Mouse (Mus musculus) T-cell, adult 2 months (primary cell): ENCODE measurements around the gene Map3k7cl.

ENCODE experiments used
- DNase-seq: peaks from one replicate; pipeline ENCODE4 v3.0.0; 2022; ENCODE audit warnings: low spot score

Gene Map3k7cl

DNA sequence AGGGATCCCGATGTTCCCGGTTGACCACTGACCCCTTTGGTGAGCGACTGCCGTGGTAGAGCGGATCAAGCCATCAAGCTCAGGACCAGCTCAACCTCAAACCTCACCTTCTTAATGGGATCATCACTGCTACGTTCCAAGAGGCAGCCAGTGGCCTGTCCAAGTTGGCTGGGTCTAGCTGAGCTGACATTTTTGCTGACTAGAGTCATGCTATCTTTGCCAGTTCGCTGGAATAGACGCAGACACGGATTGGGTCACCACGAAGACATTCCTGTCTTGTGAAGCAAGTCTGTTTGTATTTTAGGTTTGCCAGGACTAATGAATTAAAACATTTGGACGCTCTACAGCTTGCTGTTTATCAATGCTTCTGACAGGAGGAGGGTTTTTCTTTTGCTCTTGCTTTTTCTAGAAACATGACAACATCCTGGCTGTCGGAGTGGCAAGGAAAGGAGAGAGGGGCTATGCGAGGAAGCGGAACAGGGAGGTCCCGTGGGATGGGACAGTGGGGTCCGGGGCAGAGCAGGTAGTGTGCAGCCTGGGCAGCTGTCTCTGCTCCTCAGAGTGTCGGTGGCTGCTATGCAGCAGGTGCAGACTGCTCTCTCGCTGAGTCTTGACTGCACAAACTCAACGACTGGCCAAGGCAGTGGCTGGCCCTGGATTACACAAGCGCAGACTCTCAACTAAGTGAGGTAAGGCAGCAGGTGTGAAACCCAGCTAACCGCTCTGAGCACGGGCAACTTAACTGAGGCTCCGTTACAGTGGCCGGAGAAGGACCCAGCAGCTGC, at the start of gene Map3k7cl:
Gene Map3k7cl, plus strand, starts transcription at position 424 of the 785 bp plus-strand sequence.
- no peak for DNase-seq

DNA sequence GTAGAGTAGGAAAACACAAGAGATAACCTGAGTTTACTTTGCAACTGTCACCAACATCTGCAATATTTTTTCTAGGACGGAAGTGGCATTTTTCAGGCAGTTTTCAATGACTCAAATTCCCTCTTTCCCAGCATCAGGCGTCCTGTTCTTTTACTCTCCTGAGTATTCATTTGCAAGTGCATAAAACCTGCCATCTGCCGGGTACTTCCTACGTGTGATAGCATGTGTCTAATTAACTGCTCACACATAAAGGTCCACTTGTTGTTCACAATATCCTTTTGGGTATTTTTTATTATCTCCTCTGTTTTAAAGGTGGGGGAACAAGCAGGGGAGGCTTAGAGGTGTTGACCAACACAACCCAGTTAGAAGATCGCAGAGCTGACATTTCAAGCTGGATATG, 41.4 kb upstream of the Map3k7cl start:
- DNase-seq, result no peak

DNA sequence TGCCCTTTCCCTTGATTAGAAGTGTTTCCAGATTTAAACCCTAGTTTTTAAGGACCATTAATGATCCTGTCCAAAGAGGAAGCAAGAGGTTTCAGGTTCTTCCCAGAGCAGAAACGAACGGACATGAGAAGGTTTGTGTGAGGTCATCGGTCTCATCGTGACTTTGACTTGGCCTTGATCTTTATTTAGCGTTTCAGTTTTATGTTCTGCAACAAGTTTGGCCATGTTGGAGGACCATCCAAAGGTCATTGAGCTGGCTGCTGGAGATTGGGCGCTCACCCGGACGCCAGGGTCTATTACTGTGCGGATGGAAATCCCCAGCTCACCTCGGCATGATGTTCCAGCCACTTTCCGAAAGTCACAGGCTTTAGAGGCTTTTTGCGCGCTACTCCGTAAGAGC, 40.8 kb upstream of the Map3k7cl start:
- DNase-seq, result no peak

DNA sequence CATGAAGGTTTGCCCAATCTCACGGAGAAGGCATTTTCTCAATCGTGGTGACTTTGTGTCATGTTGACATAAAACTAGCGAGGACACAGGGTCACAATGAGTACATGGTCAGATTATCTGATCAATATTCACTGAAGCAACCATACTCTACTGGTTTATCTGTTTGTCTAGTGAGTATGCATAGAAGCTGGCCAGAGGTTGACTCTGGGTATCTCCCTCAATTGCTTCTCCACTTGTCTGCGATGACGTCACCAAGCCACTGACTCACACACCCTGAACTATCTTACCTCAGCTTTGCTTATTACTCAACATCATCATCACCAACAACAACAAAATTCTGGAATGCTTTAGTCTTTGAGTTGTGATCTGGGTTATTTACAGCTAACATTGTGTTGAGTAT, 28.9 kb upstream of the Map3k7cl start:
- no peak for DNase-seq

GRCm38 (mm10) chr16:87527553-87528249, 25.4 kb upstream of the Map3k7cl start:
- no peak for DNase-seq

DNA sequence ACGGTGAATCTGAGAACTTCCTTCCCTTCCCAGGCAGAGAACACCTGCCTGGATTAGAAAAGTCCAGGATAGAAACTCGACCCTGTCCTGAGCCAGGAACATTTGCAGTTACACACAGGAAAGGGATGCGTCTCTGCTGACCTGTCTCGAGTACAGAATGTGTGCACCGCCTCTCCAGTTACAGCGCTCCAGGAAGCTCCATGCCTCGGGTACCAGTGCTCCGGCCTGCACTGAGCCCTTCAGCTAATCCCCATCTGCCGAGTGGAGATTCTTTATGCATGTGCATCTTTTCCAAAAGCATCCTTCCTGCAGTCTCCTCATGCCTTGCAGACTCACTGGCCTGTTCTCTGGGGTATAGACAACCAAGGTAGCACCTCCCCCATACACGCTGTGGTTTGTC, 24.4 kb upstream of the Map3k7cl start:
- no peak for DNase-seq

DNA sequence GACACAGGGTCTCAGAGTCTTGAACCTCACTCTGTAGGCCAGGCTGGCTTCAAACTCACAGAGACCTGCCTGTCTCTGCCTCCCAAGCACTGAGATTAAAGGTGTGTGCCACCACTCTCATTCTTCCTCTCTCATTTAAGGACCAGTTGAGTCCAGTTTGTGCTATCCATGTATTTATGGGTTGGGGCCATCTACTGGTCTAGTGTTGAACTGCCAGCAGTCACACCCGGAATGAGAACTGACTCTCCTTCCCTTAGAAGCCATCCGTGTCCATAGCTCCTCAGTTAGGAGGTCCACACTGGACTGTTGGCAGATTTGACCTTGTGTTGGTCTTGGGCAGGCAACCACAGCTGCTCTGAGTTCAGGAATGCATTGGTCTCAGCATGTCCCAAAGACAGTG, 4.8 kb upstream of the Map3k7cl start:
- no peak for DNase-seq

GRCm38 (mm10) chr16:87556320-87556719, 3.2 kb downstream of the Map3k7cl start:
- no peak for DNase-seq

DNA sequence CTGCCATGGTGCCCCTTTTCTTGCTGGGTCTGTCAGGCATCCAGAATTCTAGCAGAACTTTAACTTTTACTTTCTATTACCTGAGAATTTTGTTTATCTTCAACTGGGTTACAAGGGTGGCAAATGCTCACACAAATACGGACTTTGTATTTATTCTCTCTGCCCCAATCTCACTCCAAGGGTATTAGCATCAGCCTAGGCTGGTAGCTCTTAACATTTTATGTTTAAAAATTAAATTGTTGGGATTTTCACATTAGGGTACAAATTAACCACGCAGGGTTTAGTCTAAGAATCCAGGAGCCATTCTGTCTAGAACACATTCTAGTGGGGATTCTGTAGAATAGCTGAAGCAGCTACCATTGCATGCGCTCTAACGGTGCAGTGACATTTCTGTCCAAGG, 8.4 kb downstream of the Map3k7cl start:
- DNase-seq, result no peak

DNA sequence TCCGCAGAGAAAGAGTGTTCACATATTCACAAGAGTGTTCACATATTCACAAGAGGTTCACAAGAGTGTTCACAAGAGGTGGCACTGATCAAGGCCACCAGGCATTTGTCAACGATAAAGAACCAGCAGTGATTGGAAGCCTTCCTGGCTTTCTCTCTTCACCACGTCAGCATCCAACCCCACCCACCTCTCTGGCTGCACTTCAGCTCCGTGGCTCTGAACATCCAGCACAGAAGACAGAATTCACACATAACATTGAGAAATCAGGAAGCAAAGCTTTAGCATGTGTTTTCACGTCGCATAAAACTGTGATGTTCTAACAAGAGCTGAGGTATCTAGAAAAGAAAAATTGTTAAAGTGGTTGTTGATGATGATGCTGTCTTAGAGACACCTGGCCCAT, 10.4 kb downstream of the Map3k7cl start:
- DNase-seq, result no peak

GRCm38 (mm10) chr16:87564564-87564963, 11.4 kb downstream of the Map3k7cl start:
- DNase-seq, result no peak

DNA sequence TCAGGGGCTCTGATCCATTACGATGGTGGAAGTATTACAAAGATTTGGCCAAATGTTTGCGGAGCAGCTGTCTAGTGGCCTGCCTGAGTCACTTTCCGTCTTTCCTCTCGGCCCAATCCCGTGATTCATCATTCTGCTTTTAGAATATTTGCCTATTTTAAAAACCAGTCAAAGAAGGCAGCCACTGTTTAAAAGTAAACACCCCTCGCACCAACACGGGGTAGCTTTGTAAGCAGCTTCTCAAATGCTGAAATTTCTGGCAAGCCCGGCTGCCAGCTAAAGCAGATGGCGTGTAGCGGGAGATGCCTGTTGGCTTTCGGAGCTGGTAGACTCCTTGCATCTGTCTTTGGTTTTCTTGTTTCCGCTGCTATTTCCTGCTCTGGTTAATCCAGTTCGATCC, 14.4 kb downstream of the Map3k7cl start:
- no peak for DNase-seq

DNA sequence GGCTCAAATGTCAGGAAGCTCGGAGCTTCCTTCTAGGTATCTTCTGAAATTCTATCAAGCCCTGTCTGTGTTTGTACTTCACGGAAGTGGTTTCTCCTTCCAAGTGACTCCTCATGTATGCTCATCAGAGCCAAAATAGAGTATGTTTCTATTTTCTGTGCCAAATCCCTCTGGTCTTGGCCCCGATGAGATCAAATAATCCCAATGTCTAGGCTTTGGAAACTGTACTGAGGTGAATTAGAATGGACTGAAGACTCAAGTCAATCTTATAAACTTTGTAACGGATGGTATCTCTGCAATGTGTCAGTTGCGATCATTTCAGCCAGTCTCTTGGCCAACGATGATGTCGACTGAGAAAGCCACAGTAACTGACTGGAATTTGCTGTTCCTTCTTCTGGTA, 15.1 kb downstream of the Map3k7cl start:
- no peak for DNase-seq

GRCm38 (mm10) chr16:87569576-87570105, 16.5 kb downstream of the Map3k7cl start:
- DNase-seq, result no peak

DNA sequence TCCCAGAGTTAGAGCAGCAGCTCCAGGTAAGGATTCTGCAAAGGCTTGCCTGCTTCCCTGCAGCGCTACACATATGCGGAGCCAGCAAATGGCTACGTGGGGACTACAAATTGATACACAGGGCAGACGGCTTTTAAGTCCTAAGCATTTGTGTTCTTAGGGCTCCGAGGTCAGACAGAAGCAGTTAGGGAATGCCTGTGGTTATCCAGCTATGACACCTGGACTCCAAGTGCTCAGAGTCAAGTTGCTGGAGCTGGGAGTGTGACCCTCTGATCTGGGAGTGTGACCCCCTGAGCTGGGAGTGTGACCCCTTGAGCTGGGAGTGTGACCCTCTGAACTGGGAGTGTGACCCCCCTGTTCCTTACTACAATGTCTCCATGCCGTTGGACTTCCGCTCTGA, 17.2 kb downstream of the Map3k7cl start:
- DNase-seq, result no peak

DNA sequence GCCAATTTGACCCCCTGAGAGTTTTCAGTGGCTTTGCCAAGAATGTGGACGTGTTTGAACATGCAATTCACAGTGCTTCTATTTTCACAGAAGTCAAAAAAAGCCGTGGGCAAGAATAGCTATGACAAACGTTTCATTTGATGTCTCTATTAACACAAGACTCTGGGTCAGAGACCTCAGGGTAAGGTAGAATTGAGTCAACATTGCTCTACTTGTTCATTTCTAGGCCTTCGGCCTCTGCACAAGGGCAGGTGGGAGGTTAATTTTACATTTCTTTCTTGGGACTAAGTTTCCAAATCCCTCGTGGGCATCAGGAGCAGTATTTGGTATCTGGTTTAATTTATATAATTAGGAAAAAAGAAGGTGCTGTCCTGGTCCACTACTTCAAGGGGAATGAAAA, 20.3 kb downstream of the Map3k7cl start:
- DNase-seq, result no peak

DNA sequence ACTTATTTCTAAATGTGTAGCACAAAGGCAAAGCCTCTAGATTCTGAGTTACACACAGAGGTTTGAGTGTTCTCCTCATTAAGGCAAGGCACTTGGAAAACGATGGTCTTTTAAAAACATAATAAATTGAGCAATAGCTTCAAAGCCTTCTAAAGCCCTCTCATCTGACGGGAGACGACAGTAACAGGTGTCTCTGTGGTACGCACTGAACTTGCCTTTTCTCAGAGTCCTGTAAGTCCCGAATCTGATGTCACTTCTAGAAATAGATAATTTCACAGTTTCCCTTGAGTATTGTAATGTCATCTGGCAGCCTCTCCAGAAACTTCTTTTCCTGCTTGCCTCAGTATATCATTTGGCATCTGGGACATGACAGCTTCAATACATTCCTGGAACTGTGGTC, 21.0 kb downstream of the Map3k7cl start:
- DNase-seq, result no peak

DNA sequence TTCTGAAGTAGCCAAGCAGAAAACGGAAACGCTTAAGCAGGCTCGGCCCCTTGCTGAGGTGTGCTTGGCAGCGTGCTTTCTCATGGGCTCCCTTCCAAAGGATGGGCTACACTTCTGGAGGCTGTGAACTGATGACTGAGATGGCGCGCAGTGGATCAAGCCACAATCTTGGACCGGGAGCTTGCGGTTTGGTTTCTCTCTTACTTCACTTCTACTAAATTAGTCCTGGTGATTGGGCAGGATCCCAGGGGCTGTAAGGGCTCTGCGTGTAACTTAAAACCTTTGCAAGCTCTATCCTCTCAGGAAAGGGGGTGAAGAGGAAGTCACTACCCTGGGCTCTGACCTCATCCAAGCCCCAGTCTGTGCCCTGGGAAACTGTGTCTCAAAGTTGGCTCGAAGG, 22.5 kb downstream of the Map3k7cl start:
- DNase-seq, result no peak

- no peak for DNase-seq
These were observed 25.8 kb downstream of the Map3k7cl start for GRCm38 (mm10) chr16:87578881-87579280.

GRCm38 (mm10) chr16:87579462-87579861, 26.3 kb downstream of the Map3k7cl start:
- no peak for DNase-seq

- DNase-seq, result no peak
These were observed 29.6 kb downstream of the Map3k7cl start for GRCm38 (mm10) chr16:87582776-87583175.

DNA sequence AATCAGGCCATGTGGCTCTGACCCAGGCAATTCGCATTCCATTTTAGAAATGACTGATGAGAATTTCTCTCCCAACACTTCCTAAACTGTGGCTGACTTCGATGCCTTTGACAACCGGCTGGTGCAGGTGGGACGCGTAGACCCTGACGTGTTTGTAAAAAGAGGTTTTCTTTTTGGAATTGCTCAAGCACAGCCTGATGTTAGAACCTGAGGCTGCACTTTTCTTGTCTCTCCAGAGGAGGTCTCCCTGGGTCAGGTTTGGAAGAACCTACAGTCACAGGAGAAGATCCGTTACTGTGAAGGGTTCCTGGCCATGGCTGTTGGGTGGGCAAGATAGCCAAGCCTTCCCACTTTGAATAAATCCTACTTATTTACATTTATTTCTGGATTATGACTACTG, 31.5 kb downstream of the Map3k7cl start:
- DNase-seq, result no peak

DNA sequence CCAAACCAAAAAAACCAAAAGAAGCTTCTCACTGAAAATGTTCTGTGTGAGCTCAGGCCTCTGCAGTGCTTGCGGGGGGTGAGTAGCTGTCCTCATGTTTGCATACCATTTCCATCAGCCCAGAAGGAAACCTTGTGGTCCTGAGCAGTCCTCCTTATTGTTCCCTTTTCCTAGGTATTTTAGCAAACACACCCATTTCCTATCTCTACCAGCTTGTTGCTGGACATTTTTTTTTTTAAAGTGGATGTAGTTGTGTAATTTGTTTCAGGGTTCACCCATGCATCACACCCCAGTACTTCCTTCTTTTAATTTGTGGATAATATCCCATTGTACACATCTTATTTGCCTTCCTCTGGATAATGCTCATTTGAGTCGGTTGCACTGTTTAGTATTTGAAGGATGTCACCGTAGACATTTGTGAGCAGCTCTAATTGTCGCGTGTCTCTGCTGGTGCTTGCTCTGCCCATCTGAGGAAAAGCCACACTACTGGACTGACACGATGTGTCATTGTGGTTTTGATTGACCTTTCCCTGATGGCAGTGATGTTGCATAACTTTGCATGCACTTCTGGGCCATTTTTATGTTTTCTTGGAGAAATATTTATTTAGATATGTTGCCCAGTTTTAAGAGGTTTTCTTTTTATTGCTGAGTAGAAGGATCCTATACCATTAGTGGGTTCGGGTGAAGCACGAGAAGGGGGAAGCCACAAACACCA, 32.6 kb downstream of the Map3k7cl start:
- no peak for DNase-seq
